Mouse (Mus musculus) heart, embryonic 13.5 days (tissue): ENCODE measurements around the gene Nup153. TPM values are rescaled to one million over a fixed set of nuclear protein-coding genes. Genes with fewer than 3 reads are reported as not detected.

Source experiments
- ATAC-seq: fragments of 200-750 bp; cut with Nextera tagmentation; 2 replicates; pipeline ENCODE4 v1.8.0; 2017; ENCODE audit warnings: moderate TSS enrichment; ENCODE audit not compliant: insufficient number of reproducible peaks, low FRiP score, low TSS enrichment; ENCODE audit errors: extremely low read depth
- H3K27ac ChIP-seq: fragments of 300-500 bp; sonication (generic); replicated peaks from 2 replicates; pipeline ENCODE4 v1.5.1; 2015; ENCODE audit warnings: moderate library complexity, mild to moderate bottlenecking, inconsistent platforms
- H3K27me3 ChIP-seq: fragments of 300-500 bp; sonication (generic); replicated peaks from 2 replicates; pipeline ENCODE4 v1.6.1; 2015; ENCODE audit warnings: mild to moderate bottlenecking, inconsistent platforms
- H3K36me3 ChIP-seq: fragments of 300-500 bp; sonication (generic); 2 replicates; pipeline ENCODE4 v1.6.1; 2015; ENCODE audit warnings: mild to moderate bottlenecking, inconsistent platforms
- H3K4me1 ChIP-seq: fragments of 300-500 bp; sonication (generic); 2 replicates; pipeline ENCODE4 v1.6.1; 2015; ENCODE audit warnings: inconsistent platforms
- H3K4me2 ChIP-seq: fragments of 300-500 bp; sonication (generic); 2 replicates; pipeline ENCODE4 v1.6.1; 2015; ENCODE audit warnings: inconsistent platforms, mild to moderate bottlenecking, moderate library complexity
- H3K4me3 ChIP-seq: fragments of 300-500 bp; sonication (generic); 2 replicates; pipeline ENCODE4 v1.5.1; 2015; ENCODE audit warnings: moderate library complexity, mild to moderate bottlenecking, inconsistent platforms
- H3K9ac ChIP-seq: fragments of 300-500 bp; sonication (generic); 2 replicates; pipeline ENCODE4 v1.6.1; 2015; ENCODE audit warnings: inconsistent platforms, mild to moderate bottlenecking, moderate library complexity
- H3K9me3 ChIP-seq: fragments of 300-500 bp; sonication (generic); 2 replicates; pipeline ENCODE4 v1.6.1; 2016; ENCODE audit warnings: inconsistent platforms
- WGBS: fragments of 180-500 bp; shearing (Covaris S2); methylation state at CpG from one replicate; pipeline ENCODE4 v1.1.7; 2015; ENCODE audit warnings: mixed read lengths; 5-methylcytosine and 5-hydroxymethylcytosine counted together
- polyA plus RNA-seq: library from polyadenylated mRNA; unstranded; fragments of >200 nt; fragmentation: Nextera tagmentation; extraction: Ambion mirVana; gene quantifications from 2 replicates; pipeline ENCODE4 v1.2.1, GENCODE M21; 2015

The Nup153 gene
- polyA plus RNA-seq, 1 experiment from 2014 or later = 13.2 TPM

GRCm38 (mm10) chr13:46633320-46634132 lies 94.2 kb downstream of the Nup153 start:
- H3K27ac ChIP-seq = no peak overlapping the region
- peak overlapping the region; percentile 28; the same call in 1 of the 2 replicates for H3K4me2 ChIP-seq

GRCm38 (mm10) chr13:46632796-46633195 lies 94.9 kb downstream of the Nup153 start:
- H3K9ac ChIP-seq = no peak overlapping the region
- no peak overlapping the region for H3K4me3 ChIP-seq
- no peaks in the 10 kb centered on the region for H3K27me3 ChIP-seq
- peaks cover 4% of the 10 kb centered on the region; the same call in 1 of the 2 replicates for H3K9me3 ChIP-seq
- H3K36me3 ChIP-seq = peaks cover 59% of the 10 kb centered on the region
- ATAC-seq = no peak
- no peak overlapping the region for H3K4me2 ChIP-seq
- peaks cover 9% of the 10 kb centered on the region; the same call in 1 of the 2 replicates for H3K4me1 ChIP-seq
- 47% methylated on average over 4 of the region's 4 CpGs for WGBS
- H3K27ac ChIP-seq = no peak overlapping the region

More at GRCm38 (mm10) chr13:46633320-46634132, 94.2 kb downstream of the Nup153 start:
- Histone ChIP-seq H3K9ac (no peak overlapping the region), H3K9me3 (peaks cover 4% of the 10 kb centered on the region; the same call in 1 of the 2 replicates), H3K36me3 (peaks cover 63% of the 10 kb centered on the region), H3K4me3 (no peak overlapping the region), H3K4me1 (peaks cover 9% of the 10 kb centered on the region; the same call in 1 of the 2 replicates), H3K27me3 (no peaks in the 10 kb centered on the region)
- ATAC-seq = no peak
- WGBS = 66% methylated on average over 18 of the region's 18 CpGs

Other genes starting within 250 kb of the Nup153 start
- 127 and 145 TPM in 2 replicates for gene Cap2, start 226.1 kb downstream of the Nup153 start, polyA plus RNA-seq
- 7.6 and 9.5 TPM in 2 replicates for gene Fam8a1, start 58.4 kb downstream of the Nup153 start, polyA plus RNA-seq
- gene Kif13a, start 201.9 kb upstream of the Nup153 start, polyA plus RNA-seq = 22.9 and 32.9 TPM in 2 replicates